Mouse (Mus musculus) cortical plate, adult 2 months (tissue): ENCODE results near the gene Nxph4.

Source experiments
- CTCF ChIP-seq: fragments of 200-500 bp; IDR thresholded peaks from 2 replicates; pipeline ENCODE4 v1.5.1; 2011; ENCODE audit warnings: mild to moderate bottlenecking, control low read depth, low read length; ENCODE audit not compliant: insufficient read depth; ENCODE audit errors: extremely low read depth
- POLR2A ChIP-seq: fragments of 200-500 bp; IDR thresholded peaks from 2 replicates; pipeline ENCODE4 v1.6.1; 2011; ENCODE audit warnings: mild to moderate bottlenecking, low read length, control low read depth; ENCODE audit not compliant: insufficient read depth; ENCODE audit errors: extremely low read depth

GRCm38 (mm10) chr10:127490160-127491127 lies 43.9 kb downstream of the Nxph4 start:
- TF ChIP-seq CTCF (no peak), POLR2A (no peak)
